In the genomic region with DNA sequence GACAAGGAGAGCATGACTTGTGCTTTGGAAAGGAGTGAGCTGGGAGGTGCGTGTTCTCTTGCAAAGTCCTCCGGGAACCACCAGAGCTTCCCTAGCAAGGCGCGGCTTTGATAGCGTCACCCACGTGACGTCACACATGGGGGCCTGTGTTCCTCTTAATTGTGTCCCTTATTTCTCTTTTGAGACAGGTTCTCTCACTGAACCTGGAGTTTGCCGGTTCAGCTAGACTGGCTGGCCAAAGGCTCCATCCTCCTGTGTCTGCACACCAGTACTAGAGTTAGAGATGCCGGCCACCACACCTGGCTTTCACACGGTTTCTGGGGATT, we compare ENCODE assay signal across 10 mouse cellular contexts.
DNase-seq lines count a peak whose midpoint lies in the region; ATAC-seq and TF ChIP-seq lines count a peak whose summit lies in the region.
"Had no signal": no experiment of that assay in that cellular context is flagged by ENCODE, and none has a peak within 500 bp of the region (broad histone marks: within the 10 kb centered on the region; RNA-seq: fewer than 3 reads in every experiment).

No protein-coding gene starts in this region.

- no peak overlapping the region for H3K4me2 ChIP-seq in lung, embryonic 15.5 days
- H3K4me2 ChIP-seq in forebrain, embryonic 12.5 days: no peak overlapping the region
- peak overlapping the region; percentile 17 for H3K4me2 ChIP-seq in limb, embryonic 12.5 days

- peaks cover 48% of the 10 kb centered on the region for H3K4me1 ChIP-seq in lung, embryonic 15.5 days
- H3K4me1 ChIP-seq in lung, adult 2 months (ENCODE audit: control insufficient read depth, insufficient read depth, low read length): peaks cover 13% of the 10 kb centered on the region
- peaks cover 49% of the 10 kb centered on the region for H3K4me1 ChIP-seq in forebrain, embryonic 12.5 days
- H3K4me1 ChIP-seq in limb, embryonic 12.5 days (replicated peaks): peaks cover 78% of the 10 kb centered on the region

- peak; percentile 87 for DNase-seq in heart, adult 11 months
- no peak for DNase-seq in heart, postnatal 4 days
- no peak for DNase-seq in lung, adult 2 months
- no peak for DNase-seq in MN1 (ENCODE audit: low spot score)
- DNase-seq in adipocyte (ENCODE audit: low spot score): no peak
- DNase-seq: gastrocnemius, postnatal 36 days had no signal

- H3K4me3 ChIP-seq in lung, embryonic 15.5 days: no peak overlapping the region
- H3K4me3 ChIP-seq in lung, adult 2 months (replicated peaks; ENCODE audit: extremely low read depth, low read depth, low read length): no peak overlapping the region
- no peak overlapping the region for H3K4me3 ChIP-seq in forebrain, embryonic 12.5 days (replicated peaks)
- H3K4me3 ChIP-seq in limb, embryonic 12.5 days (replicated peaks): no peak overlapping the region
- H3K4me3 ChIP-seq: megakaryocyte, embryonic 14.5 days had no signal

- 56% methylated on average over 10 of the region's 10 CpGs for WGBS in lung, embryonic 15.5 days
- WGBS in lung, adult 2 months: 84% methylated on average over 10 of the region's 10 CpGs
- 49% methylated on average over 10 of the region's 10 CpGs for WGBS in forebrain, embryonic 12.5 days
- WGBS in limb, embryonic 12.5 days: 52% methylated on average over 10 of the region's 10 CpGs

- H3K9ac ChIP-seq in lung, embryonic 15.5 days: no peak overlapping the region
- H3K9ac ChIP-seq in forebrain, embryonic 12.5 days: peak overlapping the region; percentile 30; the same call in 1 of the 2 replicates
- 0 out of 2 replicates have a peak overlapping the region, but pooled peaks have one; percentile 45 for H3K9ac ChIP-seq in limb, embryonic 12.5 days (replicated peaks)

- no peak for ATAC-seq in lung, embryonic 15.5 days (ENCODE audit: borderline replicate concordance, extremely low read depth, low FRiP score, low TSS enrichment)
- ATAC-seq in forebrain, embryonic 12.5 days (ENCODE audit: low FRiP score): no peak
- ATAC-seq in limb, embryonic 12.5 days (ENCODE audit: insufficient number of reproducible peaks, insufficient read depth, low FRiP score, low TSS enrichment, low read depth): no peak

- peaks cover 3% of the 10 kb centered on the region for H3K36me3 ChIP-seq in lung, embryonic 15.5 days
- peaks cover 4% of the 10 kb centered on the region for H3K36me3 ChIP-seq in forebrain, embryonic 12.5 days (replicated peaks)
- H3K36me3 ChIP-seq in limb, embryonic 12.5 days: peaks cover 46% of the 10 kb centered on the region

- H3K27ac ChIP-seq in lung, embryonic 15.5 days: peak overlapping the region; percentile 54; the same call in 1 of the 2 replicates
- peak overlapping the region; percentile 79 for H3K27ac ChIP-seq in forebrain, embryonic 12.5 days
- peak overlapping the region; percentile 97 for H3K27ac ChIP-seq in limb, embryonic 12.5 days

- H3K9me3 ChIP-seq in lung, embryonic 15.5 days: no peaks in the 10 kb centered on the region
- H3K9me3 ChIP-seq in forebrain, embryonic 12.5 days: no peaks in the 10 kb centered on the region
- no peaks in the 10 kb centered on the region for H3K9me3 ChIP-seq in limb, embryonic 12.5 days

- no peaks in the 10 kb centered on the region for H3K27me3 ChIP-seq in lung, embryonic 15.5 days
- H3K27me3 ChIP-seq in forebrain, embryonic 12.5 days: no peaks in the 10 kb centered on the region
- H3K27me3 ChIP-seq in limb, embryonic 12.5 days: no peaks in the 10 kb centered on the region

- TF ChIP-seq POLR2A in lung, adult 2 months (IDR thresholded peaks at IDR 0.05; ENCODE audit: borderline replicate concordance, extremely low read depth, low read depth, low read length): no peak

- TF ChIP-seq CTCF in lung, adult 2 months (IDR thresholded peaks at IDR 0.05; ENCODE audit: insufficient read depth, low read length): no peak
